Mouse (Mus musculus) CH12F3 (cell line): ENCODE measurements around the gene Lin9.

Source experiments
- in situ Hi-C: fragments of 300-500 bp; cut with MboI; formaldehyde crosslinking; loops from 2 replicates; pipeline ENCODE4 v1.14.3; 2020; ENCODE audit warnings: low sequenced_read_pairs

Gene Lin9

GRCm38 (mm10) chr1:180707368-180707767 lies 66.4 kb downstream of the Lin9 start:
- in situ Hi-C loops: no loop called here

GRCm38 (mm10) chr1:180707813-180708212 lies 66.9 kb downstream of the Lin9 start:
- in situ Hi-C loops: no loop called here

GRCm38 (mm10) chr1:180708935-180709776 lies 68.2 kb downstream of the Lin9 start:
- in situ Hi-C loops: no loop called here

- in situ Hi-C loops: no loop called here
Measured at GRCm38 (mm10) chr1:180718756-180719155, 77.8 kb downstream of the Lin9 start.

- in situ Hi-C loops: no loop called here
Measured at GRCm38 (mm10) chr1:180719483-180719882, 78.5 kb downstream of the Lin9 start.

GRCm38 (mm10) chr1:180719951-180720689 lies 79.2 kb downstream of the Lin9 start:
- in situ Hi-C loops: no loop called here

- in situ Hi-C loops: no loop called here
Measured at GRCm38 (mm10) chr1:180722608-180723007, 81.7 kb downstream of the Lin9 start.

- in situ Hi-C loops: no loop called here
Measured at GRCm38 (mm10) chr1:180723701-180724238, 82.8 kb downstream of the Lin9 start.

GRCm38 (mm10) chr1:180725704-180726179 lies 84.8 kb downstream of the Lin9 start, which contains the start of gene Acbd3:
Gene Acbd3, plus strand, starts transcription at chr1:180726043.
- in situ Hi-C loops: no loop called here

- in situ Hi-C loops: no loop called here
Measured at GRCm38 (mm10) chr1:180726183-180726582, 85.2 kb downstream of the Lin9 start.

GRCm38 (mm10) chr1:180729231-180729630 lies 88.3 kb downstream of the Lin9 start:
- in situ Hi-C loops: no loop called here
